Mouse (Mus musculus) liver, adult 2 months (tissue): ENCODE data around the gene Slc7a5.

Experiments
- CTCF ChIP-seq: fragments of 200-500 bp; IDR thresholded peaks from 2 replicates; pipeline ENCODE4 v1.5.1; 2011; ENCODE audit warnings: low read depth, low read length, control low read depth
- POLR2A ChIP-seq: fragments of 200-500 bp; IDR thresholded peaks from 2 replicates; pipeline ENCODE4 v1.6.1; 2011; ENCODE audit warnings: low read length, control low read depth; ENCODE audit not compliant: insufficient read depth; ENCODE audit errors: extremely low read depth

DNA sequence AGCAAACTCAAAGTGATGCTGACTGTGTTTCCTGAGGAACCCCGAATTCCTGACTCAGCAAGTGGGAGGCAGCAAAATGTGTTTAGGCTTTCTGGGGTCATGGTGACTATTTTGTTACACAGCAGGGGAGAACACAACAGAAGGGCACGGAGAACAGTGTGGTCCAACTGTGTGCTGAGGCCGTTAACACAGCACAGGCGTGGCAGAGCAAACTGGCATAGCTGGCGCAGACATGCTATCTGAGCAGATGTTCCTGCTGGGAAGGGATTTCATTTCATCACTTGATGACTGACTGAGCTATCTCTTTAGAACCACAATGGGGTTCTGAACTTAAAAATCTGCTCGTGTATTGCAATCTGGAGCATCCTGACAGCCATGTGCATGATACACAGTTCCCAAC is 22.1 kb downstream of the Slc7a5 start:
- TF ChIP-seq CTCF (no peak), POLR2A (no peak)
